Mouse (Mus musculus) thymus, adult 2 months (tissue): ENCODE results near the gene Zdhhc18. TPM values are rescaled to one million over a fixed set of nuclear protein-coding genes. Genes with fewer than 3 reads are reported as not detected.

ENCODE experiments used
- DNase-seq: peaks from one replicate; pipeline ENCODE4 v3.0.0; 2021
- H3K27ac ChIP-seq: fragments of 200-500 bp; 2 replicates; pipeline ENCODE4 v1.5.1; 2012; ENCODE audit warnings: low read length, control low read depth; ENCODE audit not compliant: control insufficient read depth, insufficient read depth
- H3K27me3 ChIP-seq: fragments of 200-500 bp; 2 replicates; pipeline ENCODE4 v1.6.1; 2012; ENCODE audit warnings: mild to moderate bottlenecking, low read length, moderate library complexity, mixed read lengths; ENCODE audit not compliant: control insufficient read depth, insufficient read depth
- H3K36me3 ChIP-seq: fragments of 200-500 bp; 2 replicates; pipeline ENCODE4 v1.6.1; 2012; ENCODE audit warnings: mild to moderate bottlenecking, low read length, moderate library complexity; ENCODE audit not compliant: control insufficient read depth, insufficient read depth
- H3K4me1 ChIP-seq: fragments of 200-500 bp; replicated peaks from 2 replicates; pipeline ENCODE4 v1.6.1; 2012; ENCODE audit warnings: low read length; ENCODE audit not compliant: control insufficient read depth, insufficient read depth
- H3K4me3 ChIP-seq: fragments of 200-500 bp; 2 replicates; pipeline ENCODE4 v1.5.1; 2012; ENCODE audit warnings: mild to moderate bottlenecking, low read length, control low read depth, moderate library complexity; ENCODE audit not compliant: control insufficient read depth, insufficient read depth
- CTCF ChIP-seq: fragments of 200-500 bp; IDR thresholded peaks from 2 replicates; pipeline ENCODE4 v1.5.1; 2012; ENCODE audit warnings: mild to moderate bottlenecking, control low read depth, low read length, moderate library complexity, borderline replicate concordance; ENCODE audit not compliant: control insufficient read depth, poor library complexity, insufficient read depth; ENCODE audit errors: extremely low read depth
- POLR2A ChIP-seq: fragments of 200-500 bp; IDR thresholded peaks from 2 replicates; pipeline ENCODE4 v1.6.1; 2012; ENCODE audit warnings: mild to moderate bottlenecking, low read length, control low read depth, moderate library complexity; ENCODE audit not compliant: control insufficient read depth, poor library complexity, insufficient read depth; ENCODE audit errors: extremely low read depth
- WGBS: fragments of 180-500 bp; shearing (Covaris S2); methylation state at CpG from one replicate; pipeline ENCODE4 v1.1.7; 2018; 5-methylcytosine and 5-hydroxymethylcytosine counted together
- polyA plus RNA-seq: library from polyadenylated mRNA; depleted of rRNA; stranded (reverse); fragments of >200 nt; gene quantifications from 2 replicates; pipeline ENCODE4 v1.2.3, GENCODE M21; 2012

The Zdhhc18 gene
- polyA plus RNA-seq, 1 experiment, result 150 TPM

GRCm38 (mm10) chr4:133574843-133575202 lies 75.1 kb downstream of the Zdhhc18 start:
- no peak for DNase-seq
- peaks cover 12% of the 10 kb centered on the region for H3K4me1 ChIP-seq
- WGBS, result 2% methylated on average over 41 of the region's 41 CpGs
- H3K4me3 ChIP-seq, result peak overlapping the region; percentile 54
- no peaks in the 10 kb centered on the region for H3K36me3 ChIP-seq
- TF ChIP-seq CTCF (no peak), POLR2A (no peak)
- no peaks in the 10 kb centered on the region for H3K27me3 ChIP-seq
- no peak overlapping the region for H3K27ac ChIP-seq

- peak within 1 kb of the TSS; percentile 54 for H3K4me3 ChIP-seq
- peak; percentile 81 for DNase-seq
- H3K36me3 ChIP-seq, result no peaks in the 10 kb centered on the region
- H3K4me1 ChIP-seq, result peaks cover 12% of the 10 kb centered on the region
- H3K27ac ChIP-seq, result no peak within 1 kb of the TSS
- WGBS, result 5% methylated on average over 44 of the region's 44 CpGs
- H3K27me3 ChIP-seq, result no peaks in the 10 kb centered on the region
- TF ChIP-seq CTCF (peak; percentile 34; the same call in 1 of the 2 replicates), POLR2A (0 out of 2 replicates have a peak, but pooled peaks have one; percentile 36)
Observed at GRCm38 (mm10) chr4:133574070-133574842, 75.7 kb downstream of the Zdhhc18 start, which contains the start of gene Gpatch3. Gene Gpatch3 (plus strand): TSS chr4:133574745.

- 59% methylated on average over 10 of the region's 10 CpGs for WGBS
Observed at GRCm38 (mm10) chr4:133570066-133570466, 79.9 kb downstream of the Zdhhc18 start.

GRCm38 (mm10) chr4:133569291-133570065 lies 80.5 kb downstream of the Zdhhc18 start:
- Histone ChIP-seq H3K4me3 (no peak overlapping the region), H3K27me3 (no peaks in the 10 kb centered on the region), H3K4me1 (peaks cover 6% of the 10 kb centered on the region), H3K27ac (no peak overlapping the region), H3K36me3 (no peaks in the 10 kb centered on the region)
- 89% methylated on average over 10 of the region's 10 CpGs for WGBS
- no peak for DNase-seq
- no peak for TF ChIP-seq POLR2A
- TF ChIP-seq CTCF, result no peak

More at GRCm38 (mm10) chr4:133570066-133570466, 79.9 kb downstream of the Zdhhc18 start:
- H3K4me3 ChIP-seq, result no peak overlapping the region
- no peaks in the 10 kb centered on the region for H3K27me3 ChIP-seq
- no peak for TF ChIP-seq POLR2A
- no peak for TF ChIP-seq CTCF
- H3K27ac ChIP-seq, result no peak overlapping the region
- no peaks in the 10 kb centered on the region for H3K36me3 ChIP-seq
- H3K4me1 ChIP-seq, result peaks cover 8% of the 10 kb centered on the region
- no peak for DNase-seq

- 48% methylated on average over 8 of the region's 8 CpGs for WGBS
- DNase-seq, result no peak
- no peak overlapping the region for H3K27ac ChIP-seq
- H3K4me1 ChIP-seq, result peaks cover 8% of the 10 kb centered on the region
- H3K4me3 ChIP-seq, result no peak overlapping the region
- H3K27me3 ChIP-seq, result no peaks in the 10 kb centered on the region
- TF ChIP-seq POLR2A, result no peak
- no peak for TF ChIP-seq CTCF
- H3K36me3 ChIP-seq, result no peaks in the 10 kb centered on the region
Observed at GRCm38 (mm10) chr4:133567251-133567650, 82.7 kb downstream of the Zdhhc18 start.

- Histone ChIP-seq H3K27me3 (no peaks in the 10 kb centered on the region), H3K4me3 (no peak overlapping the region), H3K4me1 (peaks cover 8% of the 10 kb centered on the region), H3K36me3 (no peaks in the 10 kb centered on the region), H3K27ac (no peak overlapping the region)
- WGBS, result 18% methylated on average over 11 of the region's 11 CpGs
- DNase-seq, result no peak
- TF ChIP-seq POLR2A (no peak), CTCF (no peak)
Observed at GRCm38 (mm10) chr4:133563123-133563571, 86.8 kb downstream of the Zdhhc18 start.
